Mouse (Mus musculus): ENCODE data around the gene 2410141K09Rik.
"Not testable (repeated sequence)": the region's sequence is repeated elsewhere in the genome, so short reads cannot be mapped to it uniquely, and the experiment has no call there.

GRCm38 (mm10) chr13:66441018-66441417, at the start of gene 2410141K09Rik:
- TF ChIP-seq CTCF (IDR thresholded peaks at IDR 0.05; ENCODE audit: low read depth, low read length); POLR2A (IDR thresholded peaks at IDR 0.05; ENCODE audit: borderline replicate concordance, low read depth, low read length): not testable (repeated sequence)

All from bone marrow macrophage, adult 2 months (primary cell).